In genomic region chr3:103984556-103984955, GRCm38 (mm10) we compare ENCODE assay signal across 15 mouse cellular contexts.
"Had no signal": no experiment of that assay in that cellular context is flagged by ENCODE, and none has a peak within 500 bp of the region (broad histone marks: within the 10 kb centered on the region; RNA-seq: fewer than 3 reads in every experiment).

No protein-coding gene starts in this region.

- DNase-seq: lung, adult 2 months; right cerebral cortex, postnatal 14 days; thymus, adult 2 months; thymus, postnatal 25 days; thymus, postnatal 4 days had no signal

- H3K9me3 ChIP-seq: lung, embryonic 15.5 days; megakaryocyte, embryonic 14.5 days; midbrain, embryonic 13.5 days; midbrain, embryonic 15.5 days; neural tube, embryonic 12.5 days; stomach, embryonic 15.5 days had no signal

- ATAC-seq: lung, postnatal 0 days; midbrain, embryonic 13.5 days; midbrain, embryonic 15.5 days had no signal

- H3K27ac ChIP-seq: lung, embryonic 15.5 days; macrophage; midbrain, embryonic 13.5 days; midbrain, embryonic 15.5 days; neural tube, embryonic 12.5 days; stomach, embryonic 15.5 days; stomach, postnatal 0 days had no signal

- H3K27me3 ChIP-seq: lung, embryonic 15.5 days; megakaryocyte, embryonic 14.5 days; midbrain, embryonic 13.5 days; midbrain, embryonic 15.5 days; neural tube, embryonic 12.5 days; stomach, embryonic 15.5 days had no signal

- H3K4me2 ChIP-seq: lung, embryonic 15.5 days; midbrain, embryonic 11.5 days; midbrain, embryonic 13.5 days; midbrain, embryonic 15.5 days; neural tube, embryonic 12.5 days; stomach, embryonic 15.5 days had no signal

- H3K4me1 ChIP-seq: lung, embryonic 15.5 days; midbrain, embryonic 13.5 days; midbrain, embryonic 15.5 days; neural tube, embryonic 12.5 days; stomach, embryonic 15.5 days had no signal

- H3K4me3 ChIP-seq: lung, embryonic 15.5 days; megakaryocyte, embryonic 14.5 days; midbrain, embryonic 13.5 days; midbrain, embryonic 15.5 days; neural tube, embryonic 12.5 days; stomach, embryonic 15.5 days had no signal

- H3K9ac ChIP-seq: lung, embryonic 15.5 days; midbrain, embryonic 13.5 days; midbrain, embryonic 15.5 days; neural tube, embryonic 12.5 days; stomach, embryonic 15.5 days had no signal
